Mouse (Mus musculus): ENCODE data around the gene Ptgds. TPM values are rescaled to one million over a fixed set of nuclear protein-coding genes. Genes with fewer than 3 reads are reported as not detected.

Ptgds gene
- polyA plus RNA-seq, 1 experiment from 2014 or later, result 0.80 TPM

DNA sequence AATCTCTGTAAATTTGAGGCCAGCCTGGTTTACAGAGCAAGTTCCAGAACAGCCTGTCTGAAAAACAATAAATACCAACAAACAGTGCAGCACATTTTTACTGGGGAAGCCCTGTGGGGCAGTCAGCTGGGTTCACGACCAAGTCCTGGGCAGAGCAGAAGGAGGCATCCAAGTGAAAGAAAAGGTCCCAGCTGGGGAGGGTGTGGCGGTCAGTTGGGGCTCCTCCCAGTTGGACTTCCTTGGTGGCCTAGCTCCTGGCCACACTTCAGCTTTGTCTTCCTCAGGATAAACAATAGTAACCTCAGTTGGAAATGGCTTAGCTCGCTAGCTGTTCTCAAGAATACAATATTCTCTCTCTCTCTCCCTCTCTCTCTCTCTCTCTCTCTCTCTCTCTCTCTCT lies 52.4 kb downstream of the Ptgds start:
- Histone ChIP-seq H3K4me1 (no peaks in the 10 kb centered on the region), H3K36me3 (no peaks in the 10 kb centered on the region), H3K27me3 (peaks cover 8% of the 10 kb centered on the region; the same call in 1 of the 2 replicates), H3K27ac (no peak overlapping the region), H3K9me3 (no peaks in the 10 kb centered on the region), H3K4me3 (no peak overlapping the region), H3K9ac (no peak overlapping the region), H3K4me2 (replicated peaks) (no peak overlapping the region)
- WGBS, result 31% methylated on average over 3 of the region's 3 CpGs
- ATAC-seq (ENCODE audit: low FRiP score, low read depth), result no peak

Small RNA genes lying within 50 kb of the gene (microRNA-seq; reads per million reads assigned to microRNA genes)
- not detected for gene Mir3087

Other genes with a start within 250 kb of the Ptgds start
- gene Tubb4b, start 245.3 kb downstream of the Ptgds start, polyA plus RNA-seq (2015; fragmentation: Nextera tagmentation; extraction: Ambion mirVana), result 423 and 425 TPM in 2 replicates
- not detected in 2 replicates for gene Slc34a3, start 235.7 kb downstream of the Ptgds start, polyA plus RNA-seq (2015; fragmentation: Nextera tagmentation; extraction: Ambion mirVana)
- gene Rnf224, start 233.3 kb downstream of the Ptgds start, polyA plus RNA-seq (2015; fragmentation: Nextera tagmentation; extraction: Ambion mirVana), result not detected in 2 replicates
- 8.6 and 9.2 TPM in 2 replicates for gene Rnf208, start 227.8 kb downstream of the Ptgds start, polyA plus RNA-seq (2015; fragmentation: Nextera tagmentation; extraction: Ambion mirVana)
- not detected in 2 replicates for gene Cysrt1, start 227.6 kb downstream of the Ptgds start, polyA plus RNA-seq (2015; fragmentation: Nextera tagmentation; extraction: Ambion mirVana)
- gene AL732309.1, start 223.2 kb downstream of the Ptgds start, polyA plus RNA-seq (2015; fragmentation: Nextera tagmentation; extraction: Ambion mirVana), result 4.4 and 6.0 TPM in 2 replicates
- 23.6 and 24.2 TPM in 2 replicates for gene Tmem203, start 214.6 kb downstream of the Ptgds start, polyA plus RNA-seq (2015; fragmentation: Nextera tagmentation; extraction: Ambion mirVana)
- 7.2 and 8.2 TPM in 2 replicates for gene Tprn, start 207.4 kb downstream of the Ptgds start, polyA plus RNA-seq (2015; fragmentation: Nextera tagmentation; extraction: Ambion mirVana)
- 231 and 234 TPM in 2 replicates for gene Ssna1, start 197.6 kb downstream of the Ptgds start, polyA plus RNA-seq (2015; fragmentation: Nextera tagmentation; extraction: Ambion mirVana)
- 150 and 154 TPM in 2 replicates for gene Anapc2, start 197.6 kb downstream of the Ptgds start, polyA plus RNA-seq (2015; fragmentation: Nextera tagmentation; extraction: Ambion mirVana)
- not detected in 2 replicates for gene Tmem210, start 181.9 kb downstream of the Ptgds start, polyA plus RNA-seq (2015; fragmentation: Nextera tagmentation; extraction: Ambion mirVana)
- gene Lrrc26, start 180.1 kb downstream of the Ptgds start, polyA plus RNA-seq (2015; fragmentation: Nextera tagmentation; extraction: Ambion mirVana), result not detected in 2 replicates
- 0.61 and 0.97 TPM in 2 replicates for gene Grin1, start 150.9 kb downstream of the Ptgds start, polyA plus RNA-seq (2015; fragmentation: Nextera tagmentation; extraction: Ambion mirVana)
- 54.5 and 60.2 TPM in 2 replicates for gene Man1b1, start 137.7 kb downstream of the Ptgds start, polyA plus RNA-seq (2015; fragmentation: Nextera tagmentation; extraction: Ambion mirVana)
- gene Dpp7, start 113.7 kb downstream of the Ptgds start, polyA plus RNA-seq (2015; fragmentation: Nextera tagmentation; extraction: Ambion mirVana), result 21.3 and 24.7 TPM in 2 replicates
- gene Uap1l1, start 104.4 kb downstream of the Ptgds start, polyA plus RNA-seq (2015; fragmentation: Nextera tagmentation; extraction: Ambion mirVana), result 11.3 and 13.2 TPM in 2 replicates
- 43.4 and 45.5 TPM in 2 replicates for gene Sapcd2, start 97.7 kb downstream of the Ptgds start, polyA plus RNA-seq (2015; fragmentation: Nextera tagmentation; extraction: Ambion mirVana)
- gene Entpd2, start 74.2 kb downstream of the Ptgds start, polyA plus RNA-seq (2015; fragmentation: Nextera tagmentation; extraction: Ambion mirVana), result 0.55 and 0.73 TPM in 2 replicates
- gene Npdc1, start 70.7 kb downstream of the Ptgds start, polyA plus RNA-seq (2015; fragmentation: Nextera tagmentation; extraction: Ambion mirVana), result 29.1 and 32.6 TPM in 2 replicates
- gene Fut7, start 46.8 kb downstream of the Ptgds start, polyA plus RNA-seq (2015; fragmentation: Nextera tagmentation; extraction: Ambion mirVana), result 0.06 TPM in 1 of 2 replicates, not detected in the other
- 3.3 and 3.8 TPM in 2 replicates for gene Abca2, start 41.3 kb downstream of the Ptgds start, polyA plus RNA-seq (2015; fragmentation: Nextera tagmentation; extraction: Ambion mirVana)
- gene Clic3, start 13.2 kb downstream of the Ptgds start, polyA plus RNA-seq (2015; fragmentation: Nextera tagmentation; extraction: Ambion mirVana), result 2.2 and 2.5 TPM in 2 replicates
- 35.0 and 37.6 TPM in 2 replicates for gene Paxx, start 9.0 kb downstream of the Ptgds start, polyA plus RNA-seq (2015; fragmentation: Nextera tagmentation; extraction: Ambion mirVana)
- not detected in 2 replicates for gene Lcn12, start 23.9 kb upstream of the Ptgds start, polyA plus RNA-seq (2015; fragmentation: Nextera tagmentation; extraction: Ambion mirVana)
- 69.5 and 79.7 TPM in 2 replicates for gene Fbxw5, start 30.7 kb upstream of the Ptgds start, polyA plus RNA-seq (2015; fragmentation: Nextera tagmentation; extraction: Ambion mirVana)
- gene C8g, start 31.7 kb upstream of the Ptgds start, polyA plus RNA-seq (2015; fragmentation: Nextera tagmentation; extraction: Ambion mirVana), result 5.5 and 7.2 TPM in 2 replicates
- gene Traf2, start 76.9 kb upstream of the Ptgds start, polyA plus RNA-seq (2015; fragmentation: Nextera tagmentation; extraction: Ambion mirVana), result 37.3 and 40.6 TPM in 2 replicates
- gene Edf1, start 87.8 kb upstream of the Ptgds start, polyA plus RNA-seq (2015; fragmentation: Nextera tagmentation; extraction: Ambion mirVana), result 330 TPM in 2 replicates
- 4.9 and 5.8 TPM in 2 replicates for gene Mamdc4, start 104.8 kb upstream of the Ptgds start, polyA plus RNA-seq (2015; fragmentation: Nextera tagmentation; extraction: Ambion mirVana)
- 163 and 177 TPM in 2 replicates for gene Phpt1, start 105.2 kb upstream of the Ptgds start, polyA plus RNA-seq (2015; fragmentation: Nextera tagmentation; extraction: Ambion mirVana)
- gene Ajm1, start 111.7 kb upstream of the Ptgds start, polyA plus RNA-seq (2015; fragmentation: Nextera tagmentation; extraction: Ambion mirVana), result 0.85 and 1.0 TPM in 2 replicates
- 76.9 and 83.8 TPM in 2 replicates for gene Rabl6, start 138.5 kb upstream of the Ptgds start, polyA plus RNA-seq (2015; fragmentation: Nextera tagmentation; extraction: Ambion mirVana)
- 0.18 and 0.36 TPM in 2 replicates for gene Ccdc183, start 147.6 kb upstream of the Ptgds start, polyA plus RNA-seq (2015; fragmentation: Nextera tagmentation; extraction: Ambion mirVana)
- 27.2 and 28.7 TPM in 2 replicates for gene Tmem141, start 152.0 kb upstream of the Ptgds start, polyA plus RNA-seq (2015; fragmentation: Nextera tagmentation; extraction: Ambion mirVana)
- 0.98 and 1.8 TPM in 2 replicates for gene Fcna, start 158.0 kb upstream of the Ptgds start, polyA plus RNA-seq (2015; fragmentation: Nextera tagmentation; extraction: Ambion mirVana)
- gene Lcn8, start 183.1 kb upstream of the Ptgds start, polyA plus RNA-seq (2015; fragmentation: Nextera tagmentation; extraction: Ambion mirVana), result 0.24 TPM in 1 of 2 replicates, not detected in the other
- not detected in 2 replicates for gene Lcn5, start 187.9 kb upstream of the Ptgds start, polyA plus RNA-seq (2015; fragmentation: Nextera tagmentation; extraction: Ambion mirVana)
- not detected in 2 replicates for gene Lcn6, start 206.7 kb upstream of the Ptgds start, polyA plus RNA-seq (2015; fragmentation: Nextera tagmentation; extraction: Ambion mirVana)
- not detected in 2 replicates for gene Lcn10, start 212.7 kb upstream of the Ptgds start, polyA plus RNA-seq (2015; fragmentation: Nextera tagmentation; extraction: Ambion mirVana)
- not detected in 2 replicates for gene Obp2a, start 230.0 kb upstream of the Ptgds start, polyA plus RNA-seq (2015; fragmentation: Nextera tagmentation; extraction: Ambion mirVana)
- gene Bmyc, start 236.7 kb upstream of the Ptgds start, polyA plus RNA-seq (2015; fragmentation: Nextera tagmentation; extraction: Ambion mirVana), result 98.8 and 99.8 TPM in 2 replicates